Mouse (Mus musculus) CH12.LX (cell line): Measurements from ENCODE around the gene Srr. TPM values are rescaled to one million over a fixed set of nuclear protein-coding genes. Genes with fewer than 3 reads are reported as not detected.

Source experiments
- DNase-seq: peaks from one replicate; pipeline ENCODE4 v3.0.0-alpha.2; 2013; ENCODE audit errors: extremely low read depth
- H3K27ac ChIP-seq: 2 replicates; pipeline ENCODE4 v1.5.1; 2012; ENCODE audit warnings: low read depth, mild to moderate bottlenecking, control low read depth, moderate library complexity; ENCODE audit not compliant: insufficient read depth
- H3K27me3 ChIP-seq: replicated peaks from 2 replicates; pipeline ENCODE3; 2012; ENCODE audit warnings: inconsistent platforms
- H3K36me3 ChIP-seq, 2 experiments: replicated peaks in 1 of 2; 2 replicates each; pipeline versions ENCODE3 to v1.6.1; 2012; ENCODE audit warnings: inconsistent platforms in 1 of 2, low read length in 1 of 2, mild to moderate bottlenecking in 1 of 2, mixed read lengths in 1 of 2, moderate library complexity in 1 of 2; ENCODE audit not compliant: control insufficient read depth in 1 of 2, insufficient read depth in 1 of 2
- H3K4me1 ChIP-seq, 2 experiments: 2 replicates each; pipeline ENCODE4 v1.6.1; 2012; ENCODE audit warnings: inconsistent platforms in 1 of 2, moderate library complexity in 1 of 2; ENCODE audit not compliant: insufficient read depth in 2 of 2, control insufficient read depth in 1 of 2
- H3K4me2 ChIP-seq: 2 replicates; pipeline ENCODE4 v1.6.1; 2012; ENCODE audit warnings: low read depth, mild to moderate bottlenecking, control low read depth; ENCODE audit not compliant: poor library complexity, insufficient read depth, severe bottlenecking
- H3K4me3 ChIP-seq, 3 experiments: fragments of 150-350 bp in 1 of 3; sonication (generic) in 1 of 3; replicated peaks in 1 of 3; 2 replicates each; pipeline versions ENCODE3 to v1.5.1; 2011 to 2012; ENCODE audit warnings: low read depth in 2 of 3, low read length in 2 of 3, mild to moderate bottlenecking in 2 of 3, moderate library complexity in 2 of 3, control low read depth in 1 of 3, improper control_type of control experiment in 1 of 3, inconsistent platforms in 1 of 3, mixed read lengths in 1 of 3; ENCODE audit not compliant: poor library complexity in 1 of 3
- H3K79me2 ChIP-seq: replicated peaks from 2 replicates; pipeline ENCODE4 v1.6.1; 2012; ENCODE audit warnings: mild to moderate bottlenecking, moderate library complexity; ENCODE audit not compliant: control insufficient read depth, poor library complexity, insufficient read depth, severe bottlenecking; ENCODE audit errors: extremely low read depth
- H3K9ac ChIP-seq: 2 replicates; pipeline ENCODE4 v1.6.1; 2012; ENCODE audit warnings: low read depth, mild to moderate bottlenecking, control low read depth, moderate library complexity; ENCODE audit not compliant: insufficient read depth
- H3K9me3 ChIP-seq: replicated peaks from 2 replicates; pipeline ENCODE3; 2012; ENCODE audit warnings: low read length, inconsistent platforms, mixed read lengths
- CHD1 ChIP-seq: IDR thresholded peaks from 2 replicates; pipeline ENCODE4 v1.6.1; 2012; ENCODE audit warnings: low read depth, low read length, improper control_type of control experiment, inconsistent platforms
- CHD2 ChIP-seq: IDR thresholded peaks from 2 replicates; pipeline ENCODE4 v1.6.1; 2011; ENCODE audit warnings: low read length, improper control_type of control experiment
- CTCF ChIP-seq, 2 experiments: IDR thresholded peaks in 1 of 2; conservative IDR thresholded peaks in 1 of 2; 2 replicates each; pipeline ENCODE4 v1.5.1; 2011 to 2012; ENCODE audit warnings: low read depth in 2 of 2, low read length in 2 of 2, improper control_type of control experiment in 1 of 2, inconsistent platforms in 1 of 2, mild to moderate bottlenecking in 1 of 2, moderate library complexity in 1 of 2
- ELF1 ChIP-seq: IDR thresholded peaks from 2 replicates; pipeline ENCODE4 v1.6.1; 2014; ENCODE audit warnings: low read depth, mild to moderate bottlenecking, inconsistent platforms, low read length, improper control_type of control experiment
- EP300 ChIP-seq: IDR thresholded peaks from 2 replicates; pipeline ENCODE4 v1.6.1; 2011; ENCODE audit warnings: low read length, improper control_type of control experiment
- ETS1 ChIP-seq: conservative IDR thresholded peaks from 2 replicates; pipeline ENCODE4 v1.6.1; 2012; ENCODE audit warnings: low read depth, mild to moderate bottlenecking, inconsistent platforms, low read length, improper control_type of control experiment, moderate library complexity
- GABPA ChIP-seq: IDR thresholded peaks from 2 replicates; pipeline ENCODE4 v1.6.1; 2012; ENCODE audit warnings: low read depth, low read length, improper control_type of control experiment, inconsistent platforms; ENCODE audit not compliant: insufficient replicate concordance
- HCFC1 ChIP-seq: IDR thresholded peaks from 2 replicates; pipeline ENCODE4 v1.6.1; 2012; ENCODE audit warnings: low read depth, mild to moderate bottlenecking, inconsistent platforms, low read length, improper control_type of control experiment
- IRF4 ChIP-seq: IDR thresholded peaks from 2 replicates; pipeline ENCODE4 v1.6.1; 2014; ENCODE audit warnings: low read depth, mild to moderate bottlenecking, inconsistent platforms, low read length, improper control_type of control experiment
- JUND ChIP-seq: conservative IDR thresholded peaks from 2 replicates; pipeline ENCODE4 v1.6.1; 2011; ENCODE audit warnings: low read depth, low read length, improper control_type of control experiment
- KAT2A ChIP-seq: IDR thresholded peaks from 2 replicates; pipeline ENCODE4 v1.6.1; 2012; ENCODE audit warnings: low read length, improper control_type of control experiment, inconsistent platforms; ENCODE audit not compliant: insufficient replicate concordance
- MAX ChIP-seq: IDR thresholded peaks from 2 replicates; pipeline ENCODE4 v1.6.1; 2011; ENCODE audit warnings: low read length, improper control_type of control experiment
- MAZ ChIP-seq: IDR thresholded peaks from 2 replicates; pipeline ENCODE4 v1.6.1; 2012; ENCODE audit warnings: low read depth, mild to moderate bottlenecking, inconsistent platforms, low read length, improper control_type of control experiment, moderate library complexity
- MYC ChIP-seq: IDR thresholded peaks from 2 replicates; pipeline ENCODE4 v1.6.1; 2011; ENCODE audit warnings: low read depth, mild to moderate bottlenecking, improper control_type of control experiment, low read length
- NRF1 ChIP-seq: IDR thresholded peaks from 2 replicates; pipeline ENCODE4 v1.6.1; 2014; ENCODE audit warnings: low read depth, mild to moderate bottlenecking, inconsistent platforms, low read length, improper control_type of control experiment, moderate library complexity
- POLR2AphosphoS2 ChIP-seq: IDR thresholded peaks from 2 replicates; pipeline ENCODE4 v1.6.1; 2011; ENCODE audit warnings: low read depth, low read length, improper control_type of control experiment
- RAD21 ChIP-seq: IDR thresholded peaks from 2 replicates; pipeline ENCODE4 v1.6.1; 2011; ENCODE audit warnings: low read depth, mild to moderate bottlenecking, low read length, improper control_type of control experiment, moderate library complexity
- RCOR1 ChIP-seq: conservative IDR thresholded peaks from 2 replicates; pipeline ENCODE4 v1.6.1; 2012; ENCODE audit warnings: low read depth, mild to moderate bottlenecking, inconsistent platforms, low read length, improper control_type of control experiment
- SIN3A ChIP-seq: IDR thresholded peaks from 2 replicates; pipeline ENCODE4 v1.6.1; 2012; ENCODE audit warnings: low read length, improper control_type of control experiment, inconsistent platforms
- SMC3 ChIP-seq: IDR thresholded peaks from 2 replicates; pipeline ENCODE4 v1.6.1; 2011; ENCODE audit warnings: low read depth, low read length, improper control_type of control experiment
- TCF12 ChIP-seq: IDR thresholded peaks from 2 replicates; pipeline ENCODE4 v1.6.1; 2014; ENCODE audit warnings: low read depth, mild to moderate bottlenecking, inconsistent platforms, low read length, improper control_type of control experiment
- USF1 ChIP-seq: IDR thresholded peaks from 2 replicates; pipeline ENCODE4 v1.6.1; 2014; ENCODE audit warnings: low read depth, mild to moderate bottlenecking, inconsistent platforms, low read length, improper control_type of control experiment
- USF2 ChIP-seq: conservative IDR thresholded peaks from 2 replicates; pipeline ENCODE4 v1.6.1; 2011; ENCODE audit warnings: low read depth, low read length, improper control_type of control experiment
- ZNF384 ChIP-seq: IDR thresholded peaks from 2 replicates; pipeline ENCODE4 v1.6.1; 2012; ENCODE audit warnings: low read depth, low read length, improper control_type of control experiment, inconsistent platforms
- dilution Hi-C: fragments of 300-500 bp; cut with MboI; formaldehyde crosslinking; loops from 2 replicates; pipeline ENCODE4 v1.14.3; 2020; ENCODE audit warnings: low sequenced_read_pairs; ENCODE audit not compliant: extremely low pct_unique_long_range_greater_than_20kb, extremely low pct_ligation_motif_present
- in situ Hi-C: fragments of 300-500 bp; cut with MboI; formaldehyde crosslinking; loops from 3 replicates; pipeline ENCODE4 v1.14.3; 2019; ENCODE audit warnings: low sequenced_read_pairs, low pct_ligation_motif_present, low pct_unique_long_range_greater_than_20kb, mixed read lengths
- polyA plus RNA-seq: library from polyadenylated mRNA; unstranded; fragments of >175 nt; gene quantifications from 2 replicates; pipeline ENCODE4 v1.2.1, GENCODE M21; 2012; ENCODE audit warnings: low read depth; ENCODE audit not compliant: insufficient read length
- total RNA-seq, 2 experiments: library from RNA; depleted of rRNA; stranded (reverse); fragments of 300-350 nt in 1 of 2; fragments of >200 nt in 1 of 2; gene quantifications; 2 replicates each; pipeline ENCODE4 v1.2.3; 2012 to 2014

Srr gene
- total and polyA plus RNA-seq, 3 experiments, result 5.7 to 5.9 (median 5.7) TPM

GRCm38 (mm10) chr11:74870544-74870943 is 55.2 kb downstream of the Srr start:
- Histone ChIP-seq H3K27ac (no peak overlapping the region), H3K36me3 (peaks cover 0 to 7% of the 10 kb centered on the region in 2 experiments), H3K9me3 (no peaks in the 10 kb centered on the region), H3K4me1 (peaks cover 0 to 5% of the 10 kb centered on the region in 2 experiments; a peak in 1 of 4 replicates), H3K27me3 (no peaks in the 10 kb centered on the region), H3K4me3 (no peak overlapping the region), H3K79me2 (no peaks in the 10 kb centered on the region), H3K4me2 (no peak overlapping the region), H3K9ac (no peak overlapping the region)
- in situ Hi-C loops (no loop called here), dilution Hi-C loops (no loop called here)
- no peak for DNase-seq
- TF ChIP-seq EP300 (no peak), TCF12 (no peak), JUND (no peak), RCOR1 (no peak), IRF4 (no peak), KAT2A (no peak), USF2 (no peak), SIN3A (no peak), HCFC1 (no peak), GABPA (no peak), ELF1 (no peak), MAZ (no peak), NRF1 (no peak), RAD21 (no peak)

GRCm38 (mm10) chr11:74869603-74870002 is 56.1 kb downstream of the Srr start:
- Histone ChIP-seq H3K9ac (no peak overlapping the region), H3K27me3 (no peaks in the 10 kb centered on the region), H3K4me3 (no peak overlapping the region), H3K9me3 (no peaks in the 10 kb centered on the region), H3K4me2 (no peak overlapping the region), H3K36me3 (peaks cover 0 to 14% of the 10 kb centered on the region in 2 experiments), H3K79me2 (no peaks in the 10 kb centered on the region), H3K27ac (no peak overlapping the region), H3K4me1 (peaks cover 0 to 5% of the 10 kb centered on the region in 2 experiments; a peak in 1 of 4 replicates)
- DNase-seq, result no peak
- in situ Hi-C loops (no loop called here), dilution Hi-C loops (no loop called here)
- TF ChIP-seq SMC3, result no peak
- no peak for TF ChIP-seq ZNF384
- TF ChIP-seq MAX, result no peak
- TF ChIP-seq USF2, result no peak
- TF ChIP-seq CHD2, result no peak
- no peak for TF ChIP-seq CHD1
- TF ChIP-seq MYC, result no peak
- TF ChIP-seq TCF12, result no peak
- TF ChIP-seq ETS1, result no peak
- TF ChIP-seq ELF1, result no peak
- no peak for TF ChIP-seq HCFC1
- no peak for TF ChIP-seq NRF1
- no peak for TF ChIP-seq CTCF (conservative IDR thresholded peaks at IDR 0.05 in 1 of 2, IDR thresholded peaks at IDR 0.05 in 1 of 2; ENCODE audit: low read depth in 2 of 2, low read length in 2 of 2)
- TF ChIP-seq JUND, result no peak
- no peak for TF ChIP-seq USF1
- TF ChIP-seq POLR2AphosphoS2, result no peak
